Mouse (Mus musculus) midbrain, postnatal 0 days (tissue): ENCODE results near the gene Slc38a11. TPM values are rescaled to one million over a fixed set of nuclear protein-coding genes. Genes with fewer than 3 reads are reported as not detected.

Source experiments
- ATAC-seq: fragments of 200-750 bp; cut with Nextera tagmentation; 2 replicates; pipeline ENCODE4 v1.8.0; 2017; ENCODE audit warnings: moderate number of reproducible peaks, mild to moderate bottlenecking, moderate TSS enrichment, moderate library complexity; ENCODE audit not compliant: low FRiP score
- DNase-seq: peaks from one replicate; pipeline ENCODE4 v3.0.0-alpha.2; 2015; ENCODE audit warnings: low spot score
- H3K27ac ChIP-seq: fragments of 300-500 bp; sonication (generic); 2 replicates; pipeline ENCODE4 v1.5.1; 2014; ENCODE audit warnings: low read depth, mild to moderate bottlenecking, low read length, mixed read lengths
- H3K27me3 ChIP-seq: fragments of 300-500 bp; sonication (generic); 2 replicates; pipeline ENCODE4 v1.6.1; 2014; ENCODE audit warnings: low read length, control low read depth, mixed read lengths; ENCODE audit not compliant: insufficient read depth
- H3K36me3 ChIP-seq: fragments of 300-500 bp; sonication (generic); 2 replicates; pipeline ENCODE4 v1.6.1; 2014; ENCODE audit warnings: low read length, control low read depth, mixed read lengths; ENCODE audit not compliant: insufficient read depth
- H3K4me1 ChIP-seq: fragments of 300-500 bp; sonication (generic); 2 replicates; pipeline ENCODE4 v1.6.1; 2014; ENCODE audit warnings: mild to moderate bottlenecking, control low read depth, antibody characterized with exemption, low read length, mixed read lengths; ENCODE audit not compliant: insufficient read depth
- H3K4me2 ChIP-seq: fragments of 300-500 bp; sonication (generic); 2 replicates; pipeline ENCODE4 v1.6.1; 2014; ENCODE audit warnings: low read depth, mild to moderate bottlenecking, low read length, mixed read lengths; ENCODE audit not compliant: poor library complexity, severe bottlenecking
- H3K4me3 ChIP-seq: fragments of 300-500 bp; sonication (generic); 2 replicates; pipeline ENCODE4 v1.5.1; 2014; ENCODE audit warnings: low read depth, mild to moderate bottlenecking, low read length, moderate library complexity
- H3K9ac ChIP-seq: fragments of 300-500 bp; sonication (generic); replicated peaks from 2 replicates; pipeline ENCODE4 v1.6.1; 2014; ENCODE audit warnings: mild to moderate bottlenecking, low read length, moderate library complexity, mixed read lengths; ENCODE audit not compliant: poor library complexity, severe bottlenecking
- H3K9me3 ChIP-seq: fragments of 300-500 bp; sonication (generic); 2 replicates; pipeline ENCODE4 v1.6.1; 2016; ENCODE audit warnings: low read length, control low read depth
- CTCF ChIP-seq: IDR thresholded peaks from 2 replicates; pipeline ENCODE4 v1.5.1; 2016; ENCODE audit warnings: antibody characterized with exemption, mild to moderate bottlenecking
- WGBS: fragments of 180-500 bp; shearing (Covaris S2); extraction: QIAGEN DNeasy Blood & Tissue Kit; methylation state at CpG from one replicate; pipeline ENCODE4 v1.1.7; 2014; 5-methylcytosine and 5-hydroxymethylcytosine counted together
- microRNA-seq: library from miRNA; unstranded; fragments of <30 nt; microRNA quantifications from one replicate; pipeline ENCODE4, GENCODE M21; 2016; ENCODE audit warnings: borderline number of aligned reads
- polyA plus RNA-seq: library from polyadenylated mRNA; unstranded; fragments of >200 nt; fragmentation: Nextera tagmentation; extraction: Ambion mirVana; gene quantifications from 2 replicates; pipeline ENCODE4 v1.2.1, GENCODE M21; 2015
- total RNA-seq: library from RNA; depleted of rRNA; stranded (reverse); fragments of >200 nt; gene quantifications from 2 replicates; pipeline ENCODE4 v1.2.3, GENCODE M21; 2014; rRNA removed

Slc38a11 gene
- total and polyA plus RNA-seq, 2 experiments from 2014 or later, result 1.3 to 3.3 TPM

DNA sequence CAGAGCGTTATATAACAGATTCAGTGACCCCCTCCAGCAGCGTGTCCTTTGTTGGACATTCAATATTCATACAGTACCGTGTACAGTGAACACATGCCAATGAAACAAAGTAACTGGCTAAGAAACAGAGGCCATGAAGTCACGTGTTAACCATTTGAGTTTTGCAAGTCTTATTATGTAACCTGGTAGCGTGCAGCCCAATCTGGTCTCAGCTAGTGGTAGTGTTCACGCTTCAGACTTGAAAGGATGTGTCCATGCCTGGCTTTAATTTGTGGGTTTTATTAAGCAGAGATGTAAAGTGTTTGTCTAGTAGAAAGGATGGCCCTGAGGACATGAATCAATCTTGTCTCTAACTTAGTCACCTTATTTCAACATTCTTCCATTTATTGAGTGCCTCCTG is 95.1 kb downstream of the Slc38a11 start:
- no peak for ATAC-seq
- no peak for DNase-seq
- no peak for TF ChIP-seq CTCF
- Histone ChIP-seq H3K9me3 (no peaks in the 10 kb centered on the region), H3K27ac (no peak overlapping the region), H3K4me1 (no peaks in the 10 kb centered on the region), H3K36me3 (no peaks in the 10 kb centered on the region), H3K9ac (no peak overlapping the region), H3K4me2 (no peak overlapping the region), H3K4me3 (no peak overlapping the region), H3K27me3 (no peaks in the 10 kb centered on the region)
- 93% methylated on average over 6 of the region's 6 CpGs for WGBS

DNA sequence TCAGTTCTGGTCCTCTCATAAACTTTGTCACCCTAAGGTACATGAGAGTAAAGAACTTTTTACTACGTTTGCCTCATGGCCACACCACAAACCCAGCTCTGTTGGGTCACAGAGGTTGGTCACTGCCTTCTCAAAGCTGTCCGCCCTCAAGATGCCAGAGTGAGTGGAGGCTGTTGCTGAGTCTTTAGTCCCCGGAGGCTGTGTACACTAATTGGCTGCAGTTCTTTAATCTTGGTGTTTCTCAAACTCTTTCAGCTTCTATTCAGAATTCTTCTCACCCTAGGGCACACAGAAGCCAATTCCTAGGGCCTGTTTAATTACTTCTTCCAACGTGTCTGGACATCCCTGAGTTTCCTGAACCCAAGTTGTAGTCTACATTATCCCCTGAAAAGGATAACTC is 96.0 kb downstream of the Slc38a11 start:
- no peaks in the 10 kb centered on the region for H3K36me3 ChIP-seq
- no peak overlapping the region for H3K27ac ChIP-seq
- DNase-seq (no peak), ATAC-seq (no peak)
- no peak overlapping the region for H3K4me2 ChIP-seq
- no peaks in the 10 kb centered on the region for H3K4me1 ChIP-seq
- no peak overlapping the region for H3K9ac ChIP-seq
- 58% methylated on average over 4 of the region's 4 CpGs for WGBS
- no peak overlapping the region for H3K4me3 ChIP-seq
- no peaks in the 10 kb centered on the region for H3K9me3 ChIP-seq
- no peak for TF ChIP-seq CTCF
- H3K27me3 ChIP-seq, result no peaks in the 10 kb centered on the region

DNA sequence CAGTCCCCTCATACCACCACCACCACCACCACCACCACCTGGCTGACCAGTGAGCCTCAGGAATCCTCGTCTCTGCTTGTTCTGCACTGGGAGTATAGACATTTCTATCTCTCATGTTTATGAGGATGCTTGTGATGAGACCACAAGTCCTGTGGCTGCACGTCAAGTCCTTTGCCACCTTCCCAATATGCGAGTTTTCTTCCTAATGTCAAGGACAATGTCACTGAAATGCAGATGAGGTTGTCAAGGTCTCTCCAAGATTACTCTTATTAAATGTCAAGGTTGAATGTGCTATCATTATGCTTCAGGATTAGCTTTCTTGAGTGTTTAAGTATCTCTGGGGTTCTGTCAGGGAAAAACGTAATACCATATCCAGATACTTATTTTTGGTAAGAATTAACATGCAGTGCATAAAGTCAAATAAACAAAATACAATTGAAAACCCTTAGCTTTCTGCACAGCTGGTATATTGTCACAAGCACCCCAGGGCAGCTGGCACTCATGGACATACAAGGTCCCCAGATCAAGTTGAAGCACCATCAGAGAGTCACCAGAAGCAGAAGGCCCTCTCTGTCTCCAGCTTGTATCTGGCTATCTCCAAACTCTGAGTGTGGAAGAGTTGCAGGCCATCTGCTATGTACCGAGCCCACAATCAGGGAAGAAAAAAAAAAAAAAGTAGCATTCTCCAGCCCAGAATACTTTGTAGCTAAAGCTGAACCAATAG is 97.1 kb downstream of the Slc38a11 start:
- Histone ChIP-seq H3K9ac (no peak overlapping the region), H3K9me3 (no peaks in the 10 kb centered on the region), H3K4me1 (no peaks in the 10 kb centered on the region), H3K27me3 (no peaks in the 10 kb centered on the region), H3K4me3 (no peak overlapping the region), H3K36me3 (no peaks in the 10 kb centered on the region), H3K4me2 (no peak overlapping the region), H3K27ac (no peak overlapping the region)
- 83% methylated on average over 5 of the region's 5 CpGs for WGBS
- DNase-seq, result no peak
- TF ChIP-seq CTCF, result no peak
- no peak for ATAC-seq

Small RNA genes lying within 50 kb of the gene (microRNA-seq; reads per million reads assigned to microRNA genes)
- gene Mir6337, result not detected

Other genes with a start within 250 kb of the Slc38a11 start
- gene Cobll1, start 124.6 kb downstream of the Slc38a11 start, total RNA-seq, result 2.5 and 5.5 TPM in 2 replicates
- 2.2 and 2.9 TPM in 2 replicates for gene Cobll1, start 124.6 kb downstream of the Slc38a11 start, polyA plus RNA-seq
- 97.5 and 128 TPM in 2 replicates for gene Scn3a, start 203.6 kb upstream of the Slc38a11 start, total RNA-seq
- 47.4 and 51.7 TPM in 2 replicates for gene Scn3a, start 203.6 kb upstream of the Slc38a11 start, polyA plus RNA-seq